Mouse (Mus musculus): ENCODE results near the gene Kctd15. TPM values are rescaled to one million over a fixed set of nuclear protein-coding genes. Genes with fewer than 3 reads are reported as not detected.

The Kctd15 gene
- polyA plus RNA-seq (2015; fragmentation: Illumina TruSeq; extraction: RNeasy Lipid Tissue Mini Kit (QIAGEN cat#74804); ENCODE audit: insufficient read depth, low read depth, low replicate concordance), result 3.3 TPM

GRCm38 (mm10) chr7:34656632-34657031 is at the start of gene Kctd15:
Gene Kctd15, minus strand, starts transcription at chr7:34656732.

Other genes starting within 250 kb of the Kctd15 start
- not detected for gene Chst8, start 156.0 kb upstream of the Kctd15 start, polyA plus RNA-seq (2015; fragmentation: Illumina TruSeq; extraction: RNeasy Lipid Tissue Mini Kit (QIAGEN cat#74804); ENCODE audit: insufficient read depth, low read depth, low replicate concordance)